Mouse (Mus musculus) ES-E14 (cell line): ENCODE results near the gene Dnhd1.

ENCODE experiments used
- CHD2 ChIP-seq: IDR thresholded peaks from 2 replicates; pipeline ENCODE4 v1.6.1; 2014; ENCODE audit warnings: mild to moderate bottlenecking, low read depth, low read length, inconsistent platforms
- HCFC1 ChIP-seq: IDR thresholded peaks from 2 replicates; pipeline ENCODE4 v1.6.1; 2012; ENCODE audit warnings: low read length, inconsistent platforms, borderline replicate concordance; ENCODE audit not compliant: insufficient read depth
- MAFK ChIP-seq: IDR thresholded peaks from 2 replicates; pipeline ENCODE4 v1.6.1; 2014; ENCODE audit warnings: mild to moderate bottlenecking, low read depth, low read length, inconsistent platforms; ENCODE audit not compliant: insufficient read depth
- ZNF384 ChIP-seq: IDR thresholded peaks from 2 replicates; pipeline ENCODE4 v1.6.1; 2012; ENCODE audit warnings: low read depth, low read length, inconsistent platforms

- no peak for TF ChIP-seq HCFC1
- TF ChIP-seq CHD2, result no peak
- no peak for TF ChIP-seq MAFK
- TF ChIP-seq ZNF384, result no peak
Measured at GRCm38 (mm10) chr7:105721916-105722315, 71.3 kb downstream of the Dnhd1 start.
